Mouse (Mus musculus) liver, postnatal 0 days (tissue): Measurements from ENCODE around the gene Ltbr.

ENCODE experiments used
- CTCF ChIP-seq: sonication (generic); IDR thresholded peaks from 2 replicates; pipeline ENCODE4 v1.5.1; 2016; ENCODE audit warnings: antibody characterized with exemption, low read depth
- EP300 ChIP-seq: IDR thresholded peaks from 2 replicates; pipeline ENCODE4 v1.6.1; 2016; ENCODE audit warnings: antibody characterized with exemption, low read depth, mild to moderate bottlenecking

GRCm38 (mm10) chr6:125322794-125323193, 9.1 kb upstream of the Ltbr start:
- no peak for TF ChIP-seq EP300
- TF ChIP-seq CTCF, result no peak
